Mouse (Mus musculus) gastrocnemius, postnatal 10 days (tissue): Measurements from ENCODE around the gene Rnf17. TPM values are rescaled to one million over a fixed set of nuclear protein-coding genes. Genes with fewer than 3 reads are reported as not detected.

Experiments used
- DNase-seq: peaks from one replicate; pipeline ENCODE4 v3.0.0; 2021; ENCODE audit warnings: mixed read lengths
- long read RNA-seq, 2 experiments: library from polyadenylated mRNA; stranded (forward); transcript quantifications; one replicate each; pipeline ENCODE4 v2.0.0; 2021
- total RNA-seq, 2 experiments: library from RNA; stranded (reverse); gene quantifications; 2 replicates each; pipeline ENCODE4 v1.2.3; 2021

The Rnf17 gene
- not detected for total RNA-seq
- long read RNA-seq, experiment 1, partial matches to known transcripts: 0 of 1 reads
- long read RNA-seq, experiment 1, other reads (novel, unspliced or antisense): 0 of 1 reads
- long read RNA-seq, experiment 2: 0 reads

- peak; percentile 6 for DNase-seq
Measured at GRCm38 (mm10) chr14:56402311-56403071, at the start of gene Rnf17. Gene Rnf17 (plus strand): TSS chr14:56402581.

- no peak for DNase-seq
Measured at GRCm38 (mm10) chr14:56354803-56355202, 47.6 kb upstream of the Rnf17 start.

- DNase-seq: no peak
Measured at GRCm38 (mm10) chr14:56355396-56355795, 47.0 kb upstream of the Rnf17 start.

DNA sequence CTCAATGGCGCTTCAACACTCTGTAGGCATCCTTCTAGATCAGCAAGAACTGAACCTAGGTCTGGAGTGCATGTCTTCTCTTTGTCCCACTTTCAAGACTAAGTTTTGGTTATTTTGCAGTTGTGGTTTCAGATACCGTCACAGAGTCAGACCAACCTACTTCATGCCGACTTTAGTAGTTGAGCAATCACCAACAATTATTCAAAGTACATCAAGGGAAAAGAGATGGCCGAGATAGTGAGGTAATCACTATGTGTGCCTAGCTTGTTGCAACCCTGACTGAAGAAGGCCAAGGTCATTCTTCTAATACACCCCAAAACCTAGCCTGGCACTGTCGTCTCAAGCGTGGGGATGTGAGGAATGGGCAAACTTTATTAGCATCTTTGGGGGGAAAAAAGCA is 46.2 kb upstream of the Rnf17 start:
- DNase-seq: no peak

DNA sequence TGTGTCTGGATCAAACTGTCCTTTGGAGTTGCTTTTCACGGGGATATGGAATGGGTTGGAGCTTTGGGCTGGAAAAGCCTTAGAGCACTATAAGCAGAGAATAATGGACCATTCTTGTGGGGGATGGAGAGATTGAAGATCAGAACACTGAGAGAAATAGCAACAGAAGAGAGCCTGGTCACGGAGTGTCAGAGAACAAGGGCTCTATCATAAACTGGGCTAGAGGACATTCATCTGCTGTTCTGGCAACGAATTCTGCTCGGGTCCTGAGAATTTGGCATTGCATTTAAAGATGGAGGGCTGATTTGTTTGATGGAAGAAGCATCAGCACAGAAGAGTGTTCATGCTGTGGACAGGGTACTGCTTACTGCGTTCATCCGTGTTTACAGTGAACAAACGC is 44.0 kb upstream of the Rnf17 start:
- DNase-seq: no peak

DNA sequence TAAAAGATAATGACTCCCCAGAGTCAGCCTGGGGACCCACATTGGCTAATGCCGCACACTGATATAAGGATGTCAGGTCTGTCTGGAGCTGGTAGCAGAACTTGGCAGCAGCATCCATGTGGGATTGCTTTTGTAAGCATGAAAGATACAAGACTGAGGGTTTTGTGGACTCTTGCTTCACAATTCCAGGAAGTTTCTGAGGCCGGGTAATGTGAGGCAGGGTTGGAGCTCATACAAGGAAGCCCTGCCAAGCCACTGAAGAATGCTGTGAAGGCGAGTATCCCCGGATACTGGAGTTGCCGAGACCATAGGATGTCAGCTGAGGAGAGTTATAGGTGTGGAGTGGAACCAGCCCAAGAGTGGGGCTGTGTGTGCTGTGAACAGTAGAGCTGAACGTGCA is 43.2 kb upstream of the Rnf17 start:
- no peak for DNase-seq

DNA sequence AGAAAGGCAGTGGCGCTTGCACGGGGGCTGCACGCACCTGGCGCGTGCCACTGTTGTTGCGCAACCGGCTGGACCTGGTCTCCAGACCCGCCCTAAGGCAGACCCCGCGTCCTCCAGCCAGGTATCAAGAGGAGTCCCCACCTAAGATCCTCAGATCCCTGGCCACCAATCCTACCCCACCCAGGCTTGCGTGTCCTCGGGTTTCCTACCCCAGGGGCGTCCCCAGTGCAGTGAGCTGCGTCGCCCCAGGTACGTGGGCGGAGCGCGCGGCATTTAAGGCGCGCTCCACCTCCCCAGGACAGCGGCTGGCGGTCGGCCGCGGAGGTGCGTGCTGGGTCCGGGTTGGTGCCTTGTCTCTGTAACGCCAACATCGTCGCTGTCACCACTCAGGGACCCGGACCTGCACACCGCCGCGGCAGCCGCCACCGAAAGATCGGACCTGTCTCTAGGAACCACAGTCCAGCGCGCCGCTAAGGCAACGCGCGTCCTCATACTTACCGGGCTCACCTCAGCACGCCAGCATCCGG is 37.6 kb upstream of the Rnf17 start, which contains the start of gene Atp12a:
TSS of gene Atp12a (plus strand) at position 358 of the 527 bp plus-strand sequence.
- DNase-seq: no peak

- DNase-seq: no peak
Measured at GRCm38 (mm10) chr14:56365292-56365691, 37.1 kb upstream of the Rnf17 start.

GRCm38 (mm10) chr14:56366712-56367111 is 35.7 kb upstream of the Rnf17 start:
- peak; percentile 14 for DNase-seq

- DNase-seq: peak; percentile 12
Measured at GRCm38 (mm10) chr14:56368834-56369233, 33.5 kb upstream of the Rnf17 start.

- DNase-seq: peak; percentile 81
Measured at GRCm38 (mm10) chr14:56375731-56376130, 26.6 kb upstream of the Rnf17 start.

DNA sequence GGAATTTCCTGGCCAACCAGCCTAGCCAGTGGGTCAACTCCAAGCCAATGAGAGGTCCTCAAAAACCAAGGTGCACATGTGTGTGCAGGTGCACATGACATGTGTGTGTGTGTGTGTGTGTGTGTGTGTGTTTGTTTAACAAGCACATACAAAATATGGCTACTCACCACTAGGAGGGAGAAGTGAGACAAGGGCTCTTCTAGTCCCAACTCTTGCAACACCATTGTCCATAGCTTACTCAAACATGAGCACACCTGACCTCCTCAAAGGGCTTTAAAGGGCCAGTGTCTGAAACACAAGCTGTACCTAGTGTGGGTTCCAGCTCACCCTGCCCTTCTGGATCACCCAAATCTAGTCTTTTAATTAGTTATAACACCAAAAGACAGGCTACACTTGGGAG is 24.6 kb upstream of the Rnf17 start:
- DNase-seq: no peak

DNA sequence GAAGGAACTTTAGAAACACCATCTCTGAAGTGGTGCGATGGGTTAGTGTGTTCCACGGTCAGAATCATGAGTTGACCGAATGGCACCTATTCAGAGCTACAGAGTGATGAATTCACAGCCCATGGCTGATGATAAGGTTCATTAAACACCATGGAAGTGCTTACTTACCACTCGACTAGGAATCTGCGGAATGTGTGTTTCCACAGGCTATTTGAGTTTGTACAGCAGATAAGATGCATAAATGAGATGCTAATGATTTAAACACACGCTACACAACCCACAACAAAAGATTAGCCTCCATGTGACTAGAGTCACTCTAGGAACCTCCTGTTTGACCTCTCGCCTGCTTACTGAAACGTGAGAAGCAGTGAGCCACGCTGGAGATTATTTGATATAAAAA is 23.0 kb upstream of the Rnf17 start:
- no peak for DNase-seq

DNA sequence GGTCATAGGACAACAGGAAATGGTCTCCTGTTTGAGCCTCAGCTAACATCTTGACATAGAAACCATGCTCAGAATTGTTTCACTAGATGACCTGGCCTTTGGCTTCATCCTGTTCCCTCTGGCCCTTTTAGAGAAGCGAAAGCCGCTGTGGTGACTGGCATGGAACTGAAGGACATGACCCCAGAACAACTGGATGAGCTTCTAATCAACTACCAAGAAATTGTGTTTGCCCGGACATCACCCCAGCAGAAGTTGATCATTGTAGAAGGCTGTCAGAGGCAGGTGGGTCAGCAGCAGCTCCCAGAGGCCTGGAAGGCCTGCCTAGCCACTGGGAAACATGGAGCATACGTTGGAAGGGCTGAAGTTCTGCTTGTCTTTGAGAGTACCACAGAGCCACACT is 20.0 kb upstream of the Rnf17 start:
- no peak for DNase-seq

- DNase-seq: no peak
Measured at GRCm38 (mm10) chr14:56390247-56390646, 12.1 kb upstream of the Rnf17 start.

GRCm38 (mm10) chr14:56393704-56394312 is 8.6 kb upstream of the Rnf17 start:
- DNase-seq: no peak

DNA sequence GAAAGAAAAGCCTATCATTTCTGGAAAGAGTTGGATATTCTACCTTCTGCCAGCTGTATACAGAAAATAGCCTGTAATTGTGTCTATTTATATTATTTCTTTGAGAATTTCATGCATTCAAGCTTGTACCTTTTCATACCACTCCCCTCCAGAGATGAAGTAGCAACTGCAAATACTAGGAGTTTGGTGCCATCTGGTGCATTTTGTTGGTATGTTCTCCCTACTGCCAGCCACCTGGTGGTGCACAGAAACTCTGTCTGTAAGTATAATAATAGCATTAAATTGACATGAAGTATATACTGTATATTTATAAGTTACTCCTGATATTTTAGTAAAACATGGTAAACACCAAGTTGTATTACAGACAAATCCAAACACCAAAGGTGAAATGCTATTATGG is 4.4 kb upstream of the Rnf17 start:
- DNase-seq: no peak

- no peak for DNase-seq
Measured at GRCm38 (mm10) chr14:56403072-56403375, 643 bp downstream of the Rnf17 start.

DNA sequence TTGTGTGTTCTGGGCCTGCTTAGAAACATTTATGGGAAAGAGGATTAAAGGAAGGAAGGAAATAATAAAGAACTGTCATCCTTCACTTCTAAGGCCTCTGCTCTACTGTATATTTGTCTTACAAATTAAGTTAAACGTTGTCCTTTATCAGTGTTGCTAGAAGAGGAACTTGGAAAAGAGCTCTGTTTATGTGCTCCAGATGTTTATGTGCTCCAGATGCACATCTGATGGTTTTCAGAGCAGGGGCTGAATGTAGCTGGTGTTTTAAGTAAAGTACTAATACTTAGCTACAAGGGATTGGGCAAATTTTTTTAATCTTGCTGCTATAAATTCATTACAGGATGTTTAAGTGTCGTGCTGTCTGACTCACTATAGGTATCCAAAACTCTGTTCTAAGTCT is 59.7 kb downstream of the Rnf17 start:
- no peak for DNase-seq

GRCm38 (mm10) chr14:56462729-56463128 is 60.3 kb downstream of the Rnf17 start:
- DNase-seq: no peak

- no peak for DNase-seq
Measured at GRCm38 (mm10) chr14:56468145-56468544, 65.8 kb downstream of the Rnf17 start.

DNA sequence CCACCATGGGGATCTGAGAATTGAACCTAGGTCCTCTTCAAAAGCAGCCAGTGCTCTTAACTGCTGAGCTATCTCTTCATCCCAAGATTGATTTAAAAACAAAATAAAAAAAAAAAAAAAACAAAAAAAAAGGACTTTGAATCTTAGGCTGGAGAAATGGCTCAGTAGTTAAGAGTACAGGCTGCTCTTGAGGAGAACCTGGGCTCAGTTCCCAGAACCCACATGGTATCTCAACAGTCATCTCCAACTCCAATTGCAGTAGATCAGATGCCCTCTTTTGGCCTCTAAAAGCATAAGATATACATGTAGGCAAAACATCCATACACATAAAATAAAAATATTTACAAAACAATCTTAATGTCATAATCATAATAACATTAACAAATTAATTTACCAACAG is 87.4 kb downstream of the Rnf17 start:
- no peak for DNase-seq

DNA sequence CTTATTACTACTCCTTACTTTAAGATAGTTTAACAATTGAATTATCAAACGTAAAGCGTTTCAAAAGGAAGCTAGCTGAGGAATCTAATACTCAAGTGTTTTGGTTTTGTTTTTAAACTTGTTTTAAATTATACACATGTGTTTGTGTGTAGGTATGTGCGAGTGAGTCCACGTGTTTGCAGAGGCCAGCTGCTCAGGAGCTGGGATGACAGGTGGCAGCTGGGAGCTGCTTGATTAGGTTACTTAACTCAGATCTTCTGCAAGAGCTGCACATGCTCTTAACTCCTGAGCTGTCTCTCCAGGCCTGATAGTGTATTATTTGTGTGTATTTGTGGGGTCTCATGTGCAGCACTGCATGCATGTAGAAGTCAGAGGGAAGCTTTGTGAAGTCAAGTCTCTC is 100.0 kb downstream of the Rnf17 start:
- no peak for DNase-seq

GRCm38 (mm10) chr14:56506743-56507142 is 104.4 kb downstream of the Rnf17 start:
- no peak for DNase-seq
